Mouse (Mus musculus) limb, embryonic 14.5 days (tissue): Measurements from ENCODE around the gene Clec2g. TPM values are rescaled to one million over a fixed set of nuclear protein-coding genes. Genes with fewer than 3 reads are reported as not detected.
"Not testable (repeated sequence)": the region's sequence is repeated elsewhere in the genome, so short reads cannot be mapped to it uniquely, and the experiment has no call there.

ENCODE experiments used
- ATAC-seq: fragments of 200-750 bp; cut with Nextera tagmentation; 2 replicates; pipeline ENCODE4 v1.8.0; 2017; ENCODE audit warnings: low read depth, moderate number of reproducible peaks, moderate TSS enrichment; ENCODE audit not compliant: low FRiP score
- DNase-seq: peaks from one replicate; pipeline ENCODE4 v3.0.0-alpha.2; 2015; ENCODE audit warnings: low spot score
- H3K27ac ChIP-seq: fragments of 300-500 bp; sonication (generic); replicated peaks from 2 replicates; pipeline ENCODE4 v1.5.1; 2014; ENCODE audit warnings: low read depth, mild to moderate bottlenecking, low read length, moderate library complexity, mixed read lengths
- H3K27me3 ChIP-seq: fragments of 300-500 bp; sonication (generic); 2 replicates; pipeline ENCODE4 v1.6.1; 2014; ENCODE audit warnings: low read length, mixed read lengths; ENCODE audit not compliant: control insufficient read depth, insufficient read depth
- H3K36me3 ChIP-seq: fragments of 300-500 bp; sonication (generic); 2 replicates; pipeline ENCODE4 v1.6.1; 2014; ENCODE audit warnings: mild to moderate bottlenecking, low read length, moderate library complexity, mixed read lengths; ENCODE audit not compliant: control insufficient read depth, insufficient read depth
- H3K4me1 ChIP-seq: fragments of 300-500 bp; sonication (generic); 2 replicates; pipeline ENCODE4 v1.6.1; 2014; ENCODE audit warnings: antibody characterized with exemption, low read length, mixed read lengths; ENCODE audit not compliant: control insufficient read depth, insufficient read depth
- H3K4me2 ChIP-seq: fragments of 300-500 bp; sonication (generic); replicated peaks from 2 replicates; pipeline ENCODE4 v1.6.1; 2014; ENCODE audit warnings: low read depth, mild to moderate bottlenecking, low read length, moderate library complexity; ENCODE audit not compliant: severe bottlenecking
- H3K4me3 ChIP-seq: fragments of 300-500 bp; sonication (generic); replicated peaks from 2 replicates; pipeline ENCODE4 v1.5.1; 2014; ENCODE audit warnings: low read length
- H3K9ac ChIP-seq: fragments of 300-500 bp; sonication (generic); 2 replicates; pipeline ENCODE4 v1.6.1; 2014; ENCODE audit warnings: mild to moderate bottlenecking, low read depth, low read length, moderate library complexity; ENCODE audit not compliant: severe bottlenecking
- H3K9me3 ChIP-seq: fragments of 300-500 bp; sonication (generic); 2 replicates; pipeline ENCODE4 v1.6.1; 2016; ENCODE audit warnings: low read length; ENCODE audit not compliant: control insufficient read depth
- POLR2A ChIP-seq: fragments of 200-500 bp; IDR thresholded peaks from 2 replicates; pipeline ENCODE4 v1.8.0; 2012; ENCODE audit warnings: inconsistent platforms, mild to moderate bottlenecking, moderate library complexity, borderline replicate concordance; ENCODE audit not compliant: insufficient read depth, insufficient read length; ENCODE audit errors: extremely low read depth
- WGBS: fragments of 180-500 bp; shearing (Covaris S2); extraction: QIAGEN DNeasy Blood & Tissue Kit; methylation state at CpG from one replicate; pipeline ENCODE4 v1.1.7; 2014; 5-methylcytosine and 5-hydroxymethylcytosine counted together
- polyA plus RNA-seq, 2 experiments: library from polyadenylated mRNA; depleted of rRNA in 1 of 2; stranded (reverse) in 1 of 2; unstranded in 1 of 2; fragments of >200 nt; fragmentation: Nextera tagmentation in 1 of 2; extraction: Ambion mirVana in 1 of 2; gene quantifications; 2 replicates each; pipeline versions ENCODE4 v1.2.1 to v1.2.3; 2012 to 2014

Gene Clec2g
- 0.38 and 1.1 TPM in 2 replicates for polyA plus RNA-seq (2012; rRNA removed)
- 0.70 and 1.7 TPM in 2 replicates for polyA plus RNA-seq (2014; fragmentation: Nextera tagmentation; extraction: Ambion mirVana)

DNA sequence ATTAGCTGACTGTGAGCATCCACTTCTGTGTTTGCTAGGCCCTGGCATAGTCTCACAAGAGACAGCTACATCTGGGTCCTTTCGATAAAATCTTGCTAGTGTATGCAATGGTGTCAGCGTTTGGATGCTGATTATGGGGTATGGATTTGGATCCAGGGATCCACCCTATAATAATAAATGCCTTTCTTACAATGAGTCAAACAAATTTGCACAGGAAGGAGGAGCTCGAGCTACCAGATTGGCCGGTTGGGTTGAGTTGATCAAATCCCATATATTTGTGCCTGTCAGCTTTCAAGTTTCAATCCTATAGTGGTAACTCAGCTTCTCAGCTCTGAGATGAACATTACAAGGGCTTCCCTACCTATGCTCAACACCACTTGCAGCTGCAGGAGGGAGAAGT is at the start of gene Clec2g:
Gene Clec2g (plus strand): TSS at position 301 of the 400 bp plus-strand sequence.
- WGBS: 88% methylated on average over 4 of the region's 4 CpGs
- H3K27ac ChIP-seq: not testable (repeated sequence)

DNA sequence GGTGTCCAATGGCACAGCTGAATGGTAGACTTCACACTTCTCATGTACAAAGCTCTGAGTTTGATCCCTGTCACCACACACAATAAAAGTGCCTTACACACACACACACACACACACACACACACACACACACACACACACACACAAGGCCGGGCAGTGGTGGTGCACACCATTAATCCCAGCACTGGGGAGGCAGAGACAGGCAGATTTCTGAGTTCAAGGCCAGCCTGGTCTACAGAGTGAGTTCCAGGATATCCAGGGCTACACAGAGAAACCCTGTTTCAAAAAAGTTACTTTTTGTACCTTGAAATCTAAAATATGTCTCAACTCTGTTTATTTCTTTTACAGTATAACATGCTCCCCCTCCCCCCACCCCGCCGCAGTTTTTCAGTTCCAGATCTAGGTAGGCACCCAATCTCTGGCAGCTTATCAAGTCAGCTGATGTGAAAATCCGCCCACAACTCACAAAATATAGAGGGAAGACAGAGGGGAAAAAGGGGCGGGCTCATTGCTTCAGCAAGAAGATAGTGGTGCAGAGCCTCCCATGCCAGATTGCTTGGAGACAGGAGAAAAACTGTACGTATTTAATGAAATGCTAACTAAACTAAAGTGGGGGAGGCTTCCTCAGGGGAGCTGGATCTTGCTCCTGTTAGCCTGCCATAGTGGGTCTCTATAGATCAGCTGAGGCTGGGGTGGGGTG is 46.9 kb upstream of the Clec2g start, which contains the start of gene Clec2i:
Gene Clec2i (plus strand): TSS at position 498 of the 700 bp plus-strand sequence.
- not testable (repeated sequence) for H3K9me3 ChIP-seq, H3K9ac ChIP-seq, ATAC-seq, H3K4me1 ChIP-seq, DNase-seq, H3K27ac ChIP-seq, H3K4me3 ChIP-seq, H3K4me2 ChIP-seq, H3K27me3 ChIP-seq, H3K36me3 ChIP-seq
- 84% methylated on average over 6 of the region's 6 CpGs for WGBS

More for the DNA sequence above, at the start of gene Clec2g:
- H3K9ac ChIP-seq, ATAC-seq, H3K9me3 ChIP-seq, H3K4me3 ChIP-seq, H3K4me2 ChIP-seq, H3K4me1 ChIP-seq, H3K27me3 ChIP-seq, DNase-seq, H3K36me3 ChIP-seq: not testable (repeated sequence)

DNA sequence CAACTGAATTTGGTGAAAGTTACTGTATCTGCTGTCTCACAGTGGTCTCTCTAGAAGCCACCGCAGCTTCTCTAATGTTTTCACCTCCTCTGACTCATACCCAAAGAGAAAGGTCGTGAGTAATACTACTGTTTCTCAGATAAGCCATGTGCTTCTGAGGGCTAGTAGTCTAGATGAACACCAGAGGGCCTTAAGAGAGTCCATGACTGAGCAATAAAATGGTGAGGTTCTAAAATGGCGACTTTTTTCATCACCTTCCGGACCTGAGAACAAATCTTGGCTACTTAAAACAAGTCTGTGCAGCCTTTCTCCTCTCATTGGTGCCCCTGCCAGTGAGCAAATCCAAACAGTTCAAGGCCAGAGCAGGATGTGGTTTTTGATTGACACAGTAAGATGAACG is 45.3 kb upstream of the Clec2g start:
- no peak for ATAC-seq

DNA sequence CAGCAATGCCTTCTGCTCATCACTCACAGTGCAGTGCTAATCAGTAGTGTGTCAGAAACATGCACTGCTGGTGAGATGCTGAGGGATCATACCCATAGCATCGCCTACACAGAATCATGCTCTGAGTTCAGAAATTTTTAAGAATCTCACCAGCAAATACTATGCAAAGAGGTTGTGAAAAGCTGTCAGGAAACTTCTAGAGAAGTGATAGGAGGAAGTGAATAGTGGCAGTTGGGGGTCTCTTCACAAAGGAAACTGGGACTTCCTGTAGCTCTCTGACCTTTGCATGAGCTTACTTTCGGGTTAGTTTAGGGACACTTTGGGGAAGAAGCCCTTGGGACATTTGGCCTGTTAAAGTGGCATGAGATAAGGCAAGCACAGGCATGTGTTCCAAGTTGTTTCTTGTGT is 43.2 kb upstream of the Clec2g start, which contains the start of gene BC035044:
Gene BC035044 (minus strand): TSS at position 179 of the 408 bp plus-strand sequence.
- no peak within 1 kb of the TSS for H3K9ac ChIP-seq
- no peak within 1 kb of the TSS for H3K27ac ChIP-seq
- H3K4me2 ChIP-seq: no peak within 1 kb of the TSS
- TF ChIP-seq POLR2A: no peak
- H3K36me3 ChIP-seq: no peaks in the 10 kb centered on the region
- DNase-seq (no peak), ATAC-seq (no peak)
- no peaks in the 10 kb centered on the region for H3K9me3 ChIP-seq
- H3K4me3 ChIP-seq: no peak within 1 kb of the TSS
- H3K4me1 ChIP-seq: no peaks in the 10 kb centered on the region
- WGBS: 66% methylated on average over 2 of the region's 2 CpGs
- no peaks in the 10 kb centered on the region for H3K27me3 ChIP-seq

More for the DNA sequence above, 45.3 kb upstream of the Clec2g start:
- no peaks in the 10 kb centered on the region for H3K9me3 ChIP-seq
- H3K9ac ChIP-seq: no peak overlapping the region
- no peak for TF ChIP-seq POLR2A
- WGBS: 71% methylated on average over 5 of the region's 5 CpGs
- H3K4me1 ChIP-seq: no peaks in the 10 kb centered on the region
- no peak overlapping the region for H3K27ac ChIP-seq
- no peak for DNase-seq
- no peak overlapping the region for H3K4me2 ChIP-seq
- H3K27me3 ChIP-seq: no peaks in the 10 kb centered on the region
- H3K4me3 ChIP-seq: no peak overlapping the region
- H3K36me3 ChIP-seq: no peaks in the 10 kb centered on the region

DNA sequence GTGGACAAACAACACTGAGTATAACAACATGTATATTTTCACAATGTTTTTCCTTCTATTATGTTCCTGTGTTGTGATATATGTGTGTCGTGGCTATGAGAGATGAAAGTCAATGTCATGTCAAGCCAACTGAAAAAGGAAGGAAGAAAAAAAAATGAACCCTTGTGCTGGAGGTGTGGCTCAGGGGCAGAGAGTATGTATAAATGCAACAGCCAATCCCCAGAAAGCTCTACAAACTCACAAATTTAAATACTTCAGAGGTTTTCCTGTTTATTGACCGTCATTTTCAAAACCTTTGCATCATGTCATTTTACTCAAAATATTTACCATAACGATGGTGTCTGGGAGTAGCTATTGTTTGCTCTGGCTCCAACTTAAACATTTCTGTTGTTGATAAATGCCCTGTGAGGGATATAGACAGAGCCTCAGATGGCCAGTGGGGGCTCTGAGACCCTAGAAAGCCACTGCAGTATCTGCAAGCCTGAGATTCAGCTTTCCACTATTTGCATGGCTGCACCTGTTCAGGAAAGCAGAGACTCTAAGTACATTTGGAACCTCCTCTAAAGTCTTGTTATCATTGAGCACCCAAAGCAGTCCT is 38.7 kb upstream of the Clec2g start:
- no peak for DNase-seq
- no peak for ATAC-seq
- Histone ChIP-seq H3K36me3 (no peaks in the 10 kb centered on the region), H3K4me2 (no peak overlapping the region), H3K27me3 (no peaks in the 10 kb centered on the region), H3K4me3 (no peak overlapping the region), H3K9ac (no peak overlapping the region), H3K27ac (no peak overlapping the region), H3K9me3 (no peaks in the 10 kb centered on the region), H3K4me1 (no peaks in the 10 kb centered on the region)
- TF ChIP-seq POLR2A: no peak
- 82% methylated on average over 3 of the region's 3 CpGs for WGBS
